Mouse (Mus musculus) embryonic fibroblast, embryonic 13.5 days (primary cell): Measurements from ENCODE around the gene Clmn.

Source experiments
- CTCF ChIP-seq: IDR thresholded peaks from 2 replicates; pipeline ENCODE4 v1.5.1; 2011; ENCODE audit warnings: mild to moderate bottlenecking, control low read depth, low read length, moderate library complexity, borderline replicate concordance; ENCODE audit not compliant: insufficient read depth
- POLR2A ChIP-seq: IDR thresholded peaks from 2 replicates; pipeline ENCODE4 v1.6.1; 2011; ENCODE audit warnings: low read depth, mild to moderate bottlenecking, control low read depth, low read length, moderate library complexity

GRCm38 (mm10) chr12:104767183-104767582 is 97.7 kb downstream of the Clmn start:
- TF ChIP-seq POLR2A (no peak), CTCF (peak; percentile 20; the same call in 1 of the 2 replicates)
